Mouse (Mus musculus) midbrain, embryonic 14.5 days (tissue): ENCODE data around the gene Sncb. TPM values are rescaled to one million over a fixed set of nuclear protein-coding genes. Genes with fewer than 3 reads are reported as not detected.
"Not testable (repeated sequence)": the region's sequence is repeated elsewhere in the genome, so short reads cannot be mapped to it uniquely, and the experiment has no call there.

ENCODE experiments used
- ATAC-seq: fragments of 200-750 bp; cut with Nextera tagmentation; 2 replicates; pipeline ENCODE4 v1.8.0; 2017; ENCODE audit warnings: moderate number of reproducible peaks, moderate library complexity; ENCODE audit not compliant: low FRiP score, low TSS enrichment
- DNase-seq: peaks from one replicate; pipeline ENCODE4 v3.0.0-alpha.2; 2015
- H3K27ac ChIP-seq: fragments of 300-500 bp; sonication (generic); replicated peaks from 2 replicates; pipeline ENCODE4 v1.5.1; 2014; ENCODE audit warnings: mild to moderate bottlenecking, low read depth, low read length, moderate library complexity
- H3K27me3 ChIP-seq: fragments of 300-500 bp; sonication (generic); 2 replicates; pipeline ENCODE4 v1.6.1; 2014; ENCODE audit warnings: low read length, control low read depth, mixed read lengths; ENCODE audit not compliant: control insufficient read depth, insufficient read depth
- H3K36me3 ChIP-seq: fragments of 300-500 bp; sonication (generic); 2 replicates; pipeline ENCODE4 v1.6.1; 2014; ENCODE audit warnings: low read length, control low read depth; ENCODE audit not compliant: control insufficient read depth, insufficient read depth
- H3K4me1 ChIP-seq: fragments of 300-500 bp; sonication (generic); 2 replicates; pipeline ENCODE4 v1.6.1; 2014; ENCODE audit warnings: mild to moderate bottlenecking, antibody characterized with exemption, low read length, control low read depth; ENCODE audit not compliant: control insufficient read depth, insufficient read depth
- H3K4me2 ChIP-seq: fragments of 300-500 bp; sonication (generic); 2 replicates; pipeline ENCODE4 v1.6.1; 2014; ENCODE audit warnings: mild to moderate bottlenecking, low read length, moderate library complexity
- H3K4me3 ChIP-seq: fragments of 300-500 bp; sonication (generic); replicated peaks from 2 replicates; pipeline ENCODE4 v1.5.1; 2014; ENCODE audit warnings: low read depth, low read length
- H3K9ac ChIP-seq: fragments of 300-500 bp; sonication (generic); replicated peaks from 2 replicates; pipeline ENCODE4 v1.6.1; 2014; ENCODE audit warnings: mild to moderate bottlenecking, low read length, moderate library complexity
- H3K9me3 ChIP-seq: fragments of 300-500 bp; sonication (generic); 2 replicates; pipeline ENCODE4 v1.6.1; 2016; ENCODE audit warnings: low read length, control low read depth, mixed read lengths; ENCODE audit not compliant: control insufficient read depth
- WGBS: fragments of 180-500 bp; shearing (Covaris S2); extraction: QIAGEN DNeasy Blood & Tissue Kit; methylation state at CpG from one replicate; pipeline ENCODE4 v1.1.7; 2014; 5-methylcytosine and 5-hydroxymethylcytosine counted together
- polyA plus RNA-seq: library from polyadenylated mRNA; unstranded; fragments of >200 nt; fragmentation: Nextera tagmentation; extraction: Ambion mirVana; gene quantifications from 2 replicates; pipeline ENCODE4 v1.2.1, GENCODE M21; 2014

Gene Sncb
- polyA plus RNA-seq, 1 experiment from 2014 or later = 37.5 TPM

GRCm38 (mm10) chr13:54788740-54789560 lies 22.6 kb upstream of the Sncb start, which contains the start of gene Tspan17:
TSS of gene Tspan17 (plus strand) at chr13:54789377.
- peak within 1 kb of the TSS; percentile 51 for H3K4me3 ChIP-seq
- H3K4me2 ChIP-seq = peak within 1 kb of the TSS; percentile 95
- peaks cover 6% of the 10 kb centered on the region; the same call in 1 of the 2 replicates for H3K27me3 ChIP-seq
- peaks cover 7% of the 10 kb centered on the region for H3K4me1 ChIP-seq
- H3K9ac ChIP-seq = peak within 1 kb of the TSS; percentile 55
- DNase-seq (peak; percentile 92), ATAC-seq (peak; percentile 82)
- H3K27ac ChIP-seq = no peak within 1 kb of the TSS
- no peaks in the 10 kb centered on the region for H3K9me3 ChIP-seq
- 3% methylated on average over 49 of the region's 49 CpGs for WGBS
- no peaks in the 10 kb centered on the region for H3K36me3 ChIP-seq

- not testable (repeated sequence) for H3K4me1 ChIP-seq, H3K4me3 ChIP-seq, DNase-seq, H3K27ac ChIP-seq, H3K4me2 ChIP-seq, H3K9me3 ChIP-seq, H3K9ac ChIP-seq, ATAC-seq, H3K36me3 ChIP-seq, H3K27me3 ChIP-seq
- WGBS = 63% methylated on average over 2 of the region's 2 CpGs
Measured at GRCm38 (mm10) chr13:54787591-54787990, 21.2 kb upstream of the Sncb start.

- Histone ChIP-seq H3K4me3 (no peak within 1 kb of the TSS), H3K27ac (no peak within 1 kb of the TSS), H3K36me3 (no peaks in the 10 kb centered on the region), H3K27me3 (no peaks in the 10 kb centered on the region), H3K9me3 (no peaks in the 10 kb centered on the region), H3K4me2 (no peak within 1 kb of the TSS), H3K9ac (no peak within 1 kb of the TSS), H3K4me1 (no peaks in the 10 kb centered on the region; the same call in 1 of the 2 replicates)
- ATAC-seq = no peak
- WGBS = 89% methylated on average over 4 of the region's 4 CpGs
- DNase-seq = no peak
Measured at GRCm38 (mm10) chr13:54783698-54784097, 17.3 kb upstream of the Sncb start, which contains the start of gene Eif4e1b. TSS of gene Eif4e1b (plus strand) at chr13:54783998.

- no peaks in the 10 kb centered on the region for H3K36me3 ChIP-seq
- H3K4me2 ChIP-seq = no peak overlapping the region
- no peaks in the 10 kb centered on the region for H3K9me3 ChIP-seq
- DNase-seq (no peak), ATAC-seq (no peak)
- no peaks in the 10 kb centered on the region; the same call in 1 of the 2 replicates for H3K4me1 ChIP-seq
- 43% methylated on average over 2 of the region's 2 CpGs for WGBS
- no peak overlapping the region for H3K4me3 ChIP-seq
- H3K27me3 ChIP-seq = no peaks in the 10 kb centered on the region
- no peak overlapping the region for H3K9ac ChIP-seq
- no peak overlapping the region for H3K27ac ChIP-seq
Measured at GRCm38 (mm10) chr13:54783235-54783634, 16.8 kb upstream of the Sncb start.

- 0 out of 2 replicates have a peak overlapping the region, but pooled peaks have one; percentile 13 for H3K27ac ChIP-seq
Measured at GRCm38 (mm10) chr13:54781086-54781485, 14.7 kb upstream of the Sncb start.

GRCm38 (mm10) chr13:54780592-54780991 lies 14.2 kb upstream of the Sncb start:
- no peaks in the 10 kb centered on the region for H3K27me3 ChIP-seq
- H3K9ac ChIP-seq = no peak overlapping the region
- DNase-seq (peak; percentile 62), ATAC-seq (no peak)
- 0 out of 2 replicates have a peak overlapping the region, but pooled peaks have one; percentile 13 for H3K27ac ChIP-seq
- H3K4me1 ChIP-seq = no peaks in the 10 kb centered on the region; the same call in 1 of the 2 replicates
- 55% methylated on average over 3 of the region's 3 CpGs for WGBS
- H3K4me3 ChIP-seq = no peak overlapping the region
- H3K9me3 ChIP-seq = no peaks in the 10 kb centered on the region
- no peak overlapping the region for H3K4me2 ChIP-seq
- H3K36me3 ChIP-seq = no peaks in the 10 kb centered on the region

More at GRCm38 (mm10) chr13:54781086-54781485, 14.7 kb upstream of the Sncb start:
- WGBS = 91% methylated on average over 3 of the region's 3 CpGs
- no peak for DNase-seq
- no peak for ATAC-seq
- Histone ChIP-seq H3K9ac (no peak overlapping the region), H3K4me3 (no peak overlapping the region), H3K4me2 (no peak overlapping the region), H3K9me3 (no peaks in the 10 kb centered on the region), H3K36me3 (no peaks in the 10 kb centered on the region), H3K4me1 (no peaks in the 10 kb centered on the region; the same call in 1 of the 2 replicates), H3K27me3 (no peaks in the 10 kb centered on the region)

GRCm38 (mm10) chr13:54767012-54767411 lies 617 bp upstream of the Sncb start:
- H3K4me1 ChIP-seq = peaks cover 10% of the 10 kb centered on the region; the same call in 1 of the 2 replicates
- peak overlapping the region; percentile 82; the same call in 1 of the 2 replicates for H3K4me2 ChIP-seq
- no peak overlapping the region for H3K9ac ChIP-seq
- no peaks in the 10 kb centered on the region for H3K36me3 ChIP-seq
- peaks cover 44% of the 10 kb centered on the region for H3K27me3 ChIP-seq
- WGBS = 83% methylated on average over 4 of the region's 4 CpGs
- no peaks in the 10 kb centered on the region for H3K9me3 ChIP-seq
- no peak for ATAC-seq
- DNase-seq = no peak
- no peak overlapping the region for H3K4me3 ChIP-seq
- H3K27ac ChIP-seq = no peak overlapping the region

GRCm38 (mm10) chr13:54765281-54766191 lies 859 bp downstream of the Sncb start:
- Histone ChIP-seq H3K4me2 (peak overlapping the region; percentile 82), H3K9me3 (no peaks in the 10 kb centered on the region), H3K27ac (0 out of 2 replicates have a peak overlapping the region, but pooled peaks have one; percentile 14), H3K9ac (peak overlapping the region; percentile 61), H3K4me1 (peaks cover 10% of the 10 kb centered on the region; the same call in 1 of the 2 replicates), H3K27me3 (peaks cover 45% of the 10 kb centered on the region), H3K36me3 (no peaks in the 10 kb centered on the region), H3K4me3 (peak overlapping the region; percentile 51)
- 5% methylated on average over 44 of the region's 44 CpGs for WGBS
- ATAC-seq (peak; percentile 32; the same call in 1 of the 2 replicates), DNase-seq (peak; percentile 60)
